Mouse (Mus musculus) thymus, adult 2 months (tissue): ENCODE measurements around the gene Ssh3. TPM values are rescaled to one million over a fixed set of nuclear protein-coding genes. Genes with fewer than 3 reads are reported as not detected.
A peak's percentile ranks its signal among the peaks of the same experiment; 100 is the strongest.

ENCODE experiments used
- DNase-seq: peaks from one replicate; pipeline ENCODE4 v3.0.0; 2021
- H3K27ac ChIP-seq: fragments of 200-500 bp; 2 replicates; pipeline ENCODE4 v1.5.1; 2012; ENCODE audit warnings: low read length, control low read depth; ENCODE audit not compliant: control insufficient read depth, insufficient read depth
- H3K27me3 ChIP-seq: fragments of 200-500 bp; 2 replicates; pipeline ENCODE4 v1.6.1; 2012; ENCODE audit warnings: mild to moderate bottlenecking, low read length, moderate library complexity, mixed read lengths; ENCODE audit not compliant: control insufficient read depth, insufficient read depth
- H3K36me3 ChIP-seq: fragments of 200-500 bp; 2 replicates; pipeline ENCODE4 v1.6.1; 2012; ENCODE audit warnings: mild to moderate bottlenecking, low read length, moderate library complexity; ENCODE audit not compliant: control insufficient read depth, insufficient read depth
- H3K4me1 ChIP-seq: fragments of 200-500 bp; replicated peaks from 2 replicates; pipeline ENCODE4 v1.6.1; 2012; ENCODE audit warnings: low read length; ENCODE audit not compliant: control insufficient read depth, insufficient read depth
- H3K4me3 ChIP-seq: fragments of 200-500 bp; 2 replicates; pipeline ENCODE4 v1.5.1; 2012; ENCODE audit warnings: mild to moderate bottlenecking, low read length, control low read depth, moderate library complexity; ENCODE audit not compliant: control insufficient read depth, insufficient read depth
- CTCF ChIP-seq: fragments of 200-500 bp; IDR thresholded peaks from 2 replicates; pipeline ENCODE4 v1.5.1; 2012; ENCODE audit warnings: mild to moderate bottlenecking, control low read depth, low read length, moderate library complexity, borderline replicate concordance; ENCODE audit not compliant: control insufficient read depth, poor library complexity, insufficient read depth; ENCODE audit errors: extremely low read depth
- POLR2A ChIP-seq: fragments of 200-500 bp; IDR thresholded peaks from 2 replicates; pipeline ENCODE4 v1.6.1; 2012; ENCODE audit warnings: mild to moderate bottlenecking, low read length, control low read depth, moderate library complexity; ENCODE audit not compliant: control insufficient read depth, poor library complexity, insufficient read depth; ENCODE audit errors: extremely low read depth
- WGBS: fragments of 180-500 bp; shearing (Covaris S2); methylation state at CpG from one replicate; pipeline ENCODE4 v1.1.7; 2018; 5-methylcytosine and 5-hydroxymethylcytosine counted together
- polyA plus RNA-seq: library from polyadenylated mRNA; depleted of rRNA; stranded (reverse); fragments of >200 nt; gene quantifications from 2 replicates; pipeline ENCODE4 v1.2.3, GENCODE M21; 2012

The Ssh3 gene
- polyA plus RNA-seq, 1 experiment, result 94.1 TPM

DNA sequence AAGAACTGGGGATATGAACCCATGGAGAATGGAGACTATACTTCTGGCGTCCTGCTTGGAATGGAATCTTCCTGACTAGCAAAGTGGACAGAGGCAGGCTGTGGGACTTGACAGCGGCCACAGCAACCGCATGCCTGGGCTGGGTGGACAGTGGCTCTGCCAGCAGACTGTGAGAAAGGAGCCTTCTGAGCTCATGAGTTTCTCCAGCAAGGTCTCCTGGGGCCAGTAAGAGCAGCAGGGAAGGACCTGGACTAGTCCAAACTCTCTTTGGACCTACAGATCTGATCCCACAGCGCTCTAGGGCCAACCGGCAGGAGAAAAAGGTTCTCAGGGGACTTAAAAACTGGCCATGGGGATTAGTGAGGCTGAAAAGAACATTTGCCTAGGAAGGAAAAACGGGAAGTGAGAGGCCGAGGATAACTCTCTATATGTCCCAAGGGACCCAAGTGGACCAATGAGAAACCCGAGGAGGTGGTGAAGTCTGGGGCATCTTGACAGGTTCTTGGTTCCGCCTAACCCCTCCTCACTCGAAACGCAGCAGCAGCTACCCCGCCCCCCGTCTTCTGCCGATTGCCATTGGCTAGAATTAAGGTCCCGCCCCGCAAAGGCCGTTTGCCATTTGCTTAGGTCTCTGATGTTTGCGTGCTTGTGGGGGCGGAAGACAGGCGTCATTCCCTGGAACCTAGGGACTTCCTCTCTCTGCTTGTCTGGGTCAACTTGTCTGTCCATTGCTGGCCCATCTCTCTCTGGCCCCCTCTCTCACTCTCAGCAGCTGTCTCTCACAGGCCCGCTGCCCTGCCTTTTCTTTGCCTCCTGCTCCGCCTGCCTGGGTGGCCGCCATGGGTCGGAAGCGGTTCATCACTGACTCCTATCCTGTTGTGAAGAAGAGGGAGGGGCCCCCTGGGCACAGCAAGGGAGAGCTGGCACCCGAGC is 37.5 kb downstream of the Ssh3 start, which contains the start of gene Pold4:
Gene Pold4 (plus strand): TSS at position 647 of the 933 bp plus-strand sequence.
- WGBS, result 15% methylated on average over 26 of the region's 26 CpGs
- H3K4me3 ChIP-seq, result peak within 1 kb of the TSS; percentile 77
- DNase-seq, result peak; percentile 97
- no peaks in the 10 kb centered on the region for H3K36me3 ChIP-seq
- H3K4me1 ChIP-seq, result peaks cover 27% of the 10 kb centered on the region
- TF ChIP-seq CTCF (no peak), POLR2A (peak; percentile 54)
- H3K27me3 ChIP-seq, result no peaks in the 10 kb centered on the region
- peak within 1 kb of the TSS; percentile 35 for H3K27ac ChIP-seq

DNA sequence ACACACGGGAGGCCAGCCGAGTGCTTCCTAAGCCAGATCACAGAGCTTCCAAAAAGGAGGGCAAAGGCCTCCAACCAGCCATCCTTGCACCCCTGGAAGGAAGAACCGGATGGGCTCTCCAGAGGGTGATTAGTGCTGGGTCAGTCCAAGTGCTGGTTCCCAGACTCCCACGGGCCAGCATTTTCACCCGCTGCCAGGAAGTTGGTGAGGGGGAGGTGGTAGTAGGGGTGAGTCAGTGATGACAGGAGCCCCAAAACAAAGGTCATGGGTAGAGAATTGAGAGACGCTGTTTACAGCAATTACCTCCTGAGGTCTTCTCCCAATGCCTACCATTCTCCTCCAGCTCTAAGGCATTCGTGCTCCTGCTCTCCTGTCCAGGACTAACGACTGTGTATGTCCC is 38.6 kb downstream of the Ssh3 start:
- WGBS, result 84% methylated on average over 8 of the region's 8 CpGs
- no peak overlapping the region for H3K27ac ChIP-seq
- no peak for DNase-seq

DNA sequence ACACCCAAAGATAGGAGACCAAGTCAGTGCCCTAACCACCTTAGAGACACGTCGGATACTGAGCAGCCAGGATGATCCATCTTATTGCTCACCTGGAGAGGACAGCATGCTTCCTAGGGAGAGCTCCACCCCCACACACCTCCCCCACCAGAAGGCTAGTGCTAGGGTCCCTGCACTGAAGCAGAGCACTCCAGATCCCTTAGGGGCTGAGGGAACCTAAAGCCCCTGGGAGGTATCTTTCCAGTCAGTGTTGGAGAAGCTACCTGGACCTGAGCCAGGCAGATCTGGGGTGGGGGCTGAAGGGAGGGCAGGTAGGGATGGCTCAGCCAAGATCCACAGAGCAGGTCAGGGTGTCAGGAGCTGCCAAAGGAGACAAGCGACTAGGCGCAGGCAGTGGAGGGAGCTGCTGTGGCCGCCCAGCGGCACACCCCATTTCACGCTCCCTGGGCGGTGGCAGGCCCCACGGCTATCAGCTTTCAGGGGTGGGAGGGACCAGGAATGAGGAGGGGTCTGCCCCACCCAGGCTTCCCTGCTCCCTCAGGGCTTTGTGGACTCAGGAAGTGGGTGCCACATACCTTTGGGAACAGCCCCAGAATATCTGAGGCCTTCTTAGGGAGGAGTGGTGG is 39.4 kb downstream of the Ssh3 start:
- TF ChIP-seq POLR2A (no peak), CTCF (no peak)
- Histone ChIP-seq H3K27me3 (no peaks in the 10 kb centered on the region), H3K4me3 (no peak overlapping the region), H3K36me3 (no peaks in the 10 kb centered on the region), H3K27ac (no peak overlapping the region), H3K4me1 (peaks cover 27% of the 10 kb centered on the region)
- WGBS, result 96% methylated on average over 9 of the region's 9 CpGs
- DNase-seq, result no peak

More for the DNA sequence above, 38.6 kb downstream of the Ssh3 start:
- Histone ChIP-seq H3K36me3 (no peaks in the 10 kb centered on the region), H3K4me1 (peaks cover 27% of the 10 kb centered on the region), H3K4me3 (no peak overlapping the region), H3K27me3 (no peaks in the 10 kb centered on the region)
- no peak for TF ChIP-seq POLR2A
- no peak for TF ChIP-seq CTCF

DNA sequence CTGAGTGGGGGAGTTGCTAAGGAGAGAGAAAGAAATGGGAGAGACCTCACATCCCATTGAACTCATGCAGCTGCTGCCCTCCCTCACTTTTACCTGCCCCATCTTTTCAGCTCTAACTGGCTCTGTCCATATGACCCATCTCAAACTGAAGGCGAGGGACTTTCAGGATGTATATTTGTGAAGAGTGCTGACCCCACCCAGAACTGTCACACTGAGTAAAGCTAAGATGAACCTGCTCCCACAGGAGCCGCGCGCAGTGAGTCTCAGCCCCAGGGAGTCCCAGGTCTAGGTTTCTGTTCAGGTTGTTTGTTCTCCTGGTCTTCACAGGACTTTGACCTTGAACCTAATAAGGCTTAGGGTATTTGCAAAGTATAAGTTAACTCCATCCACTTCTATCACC is 40.1 kb downstream of the Ssh3 start:
- Histone ChIP-seq H3K36me3 (no peaks in the 10 kb centered on the region), H3K4me1 (peaks cover 27% of the 10 kb centered on the region), H3K27me3 (no peaks in the 10 kb centered on the region), H3K4me3 (no peak overlapping the region), H3K27ac (no peak overlapping the region)
- TF ChIP-seq POLR2A, result no peak
- no peak for TF ChIP-seq CTCF
- DNase-seq, result no peak
- WGBS, result 93% methylated on average over 4 of the region's 4 CpGs

DNA sequence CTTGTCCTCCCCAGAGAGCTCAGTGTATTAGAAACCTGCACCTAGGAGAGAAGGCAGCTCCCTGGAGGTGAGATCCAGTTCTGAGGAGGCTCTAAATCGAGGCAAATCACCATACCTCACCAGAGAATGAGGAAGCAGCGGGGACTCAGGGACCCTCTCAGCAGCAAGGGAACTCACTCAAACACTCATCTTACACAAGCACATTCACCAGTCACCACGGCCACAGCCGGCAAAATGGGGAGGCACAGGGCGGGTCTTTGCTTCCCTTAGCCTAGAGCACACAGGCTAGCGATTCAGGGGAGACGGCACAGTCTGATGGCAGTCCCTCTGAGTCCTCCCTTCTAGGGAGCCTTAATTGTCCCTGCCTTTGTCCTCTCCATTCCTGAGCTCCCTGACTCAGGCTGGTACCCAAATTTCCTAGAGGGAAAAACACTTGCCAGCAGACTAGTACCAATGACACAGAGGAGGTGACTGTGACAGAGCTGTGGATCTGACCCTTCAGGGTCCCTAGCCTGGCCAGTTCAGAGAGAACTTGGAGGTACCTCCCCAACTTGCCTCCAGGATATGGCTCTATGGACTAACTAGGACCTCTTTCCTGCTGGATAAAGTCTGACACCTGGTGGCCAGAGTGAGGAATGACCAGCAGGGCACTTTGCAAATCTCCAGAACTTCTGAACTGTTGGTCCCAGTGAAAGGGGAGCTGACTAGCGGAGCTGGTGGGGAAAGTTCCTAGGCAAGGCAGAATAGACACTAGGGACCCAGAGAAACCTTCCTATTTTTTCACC is 40.9 kb downstream of the Ssh3 start:
- H3K27ac ChIP-seq, result peak overlapping the region; percentile 8; the same call in 1 of the 2 replicates
- TF ChIP-seq POLR2A (no peak), CTCF (no peak)
- H3K4me3 ChIP-seq, result no peak overlapping the region
- 12% methylated on average over 8 of the region's 8 CpGs for WGBS
- H3K27me3 ChIP-seq, result no peaks in the 10 kb centered on the region
- peak; percentile 74 for DNase-seq
- peaks cover 27% of the 10 kb centered on the region for H3K4me1 ChIP-seq
- no peaks in the 10 kb centered on the region for H3K36me3 ChIP-seq

DNA sequence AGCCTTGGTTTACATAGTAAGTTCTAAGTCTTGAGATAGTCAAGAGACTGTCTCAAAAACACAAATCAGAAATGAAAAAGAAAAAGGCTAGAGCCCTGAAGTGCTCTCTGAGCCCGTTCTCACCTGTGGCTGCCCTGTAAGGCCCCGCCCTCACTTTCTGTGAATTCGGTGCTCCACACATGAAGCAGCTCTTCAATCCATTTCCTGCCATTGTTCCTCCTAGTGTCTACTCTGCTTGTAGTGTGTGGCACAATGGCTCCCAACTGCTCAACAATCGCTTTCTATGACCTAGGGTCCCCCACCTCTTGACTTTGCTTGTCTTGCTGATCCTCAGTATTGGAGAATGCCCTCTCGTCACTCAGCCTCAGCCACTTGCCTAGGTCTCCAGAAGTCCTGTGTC is 41.5 kb downstream of the Ssh3 start:
- no peaks in the 10 kb centered on the region for H3K36me3 ChIP-seq
- no peak overlapping the region for H3K4me3 ChIP-seq
- TF ChIP-seq POLR2A, result no peak
- no peak for TF ChIP-seq CTCF
- peaks cover 27% of the 10 kb centered on the region for H3K4me1 ChIP-seq
- DNase-seq, result no peak
- WGBS, result 40% methylated on average over 5 of the region's 5 CpGs
- peak overlapping the region; percentile 8; the same call in 1 of the 2 replicates for H3K27ac ChIP-seq
- H3K27me3 ChIP-seq, result no peaks in the 10 kb centered on the region
